Mouse (Mus musculus) CD4-positive naive resting alpha-beta T cell, adult 76 days (primary cell): ENCODE measurements around the gene Ppargc1a. TPM values are rescaled to one million over a fixed set of nuclear protein-coding genes. Genes with fewer than 3 reads are reported as not detected.

Source experiments
- total RNA-seq: library from RNA; stranded (reverse); gene quantifications from one replicate; pipeline ENCODE4 v1.2.4, GENCODE M21; 2023

The Ppargc1a gene
- total RNA-seq: 0.50 TPM

DNA sequence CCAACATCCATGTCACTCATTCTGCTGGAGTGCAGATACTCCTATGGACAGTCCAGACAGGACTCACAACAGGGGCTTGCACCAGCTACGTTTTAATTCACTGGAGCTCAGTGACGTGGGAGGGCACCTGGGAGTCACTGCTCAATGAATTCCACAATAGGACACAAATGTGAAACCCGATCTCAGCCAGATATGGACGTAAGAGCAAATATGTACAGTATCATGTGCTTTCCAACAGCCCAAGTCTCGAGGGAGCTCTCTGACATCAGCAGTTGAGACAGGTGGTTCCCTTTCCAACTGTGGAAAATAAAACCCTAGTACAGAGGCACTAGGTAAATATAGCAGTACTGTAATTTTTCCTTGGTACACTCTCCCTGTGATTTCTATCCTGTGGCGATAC lies at the start of gene Ppargc1a:
Gene Ppargc1a (minus strand): TSS at position 68 of the 400 bp plus-strand sequence.

